ENCODE assay signal across 16 mouse cellular contexts in genomic region chr17:83595966-83596365, GRCm38 (mm10). TPM values are rescaled to one million over a fixed set of nuclear protein-coding genes. Genes with fewer than 3 reads are reported as not detected.
"Had no signal": no experiment of that assay in that cellular context is flagged by ENCODE, and none has a peak within 500 bp of the region (broad histone marks: within the 10 kb centered on the region; RNA-seq: fewer than 3 reads in every experiment).

No protein-coding gene starts in this region.

- H3K4me1 ChIP-seq: intestine, embryonic 15.5 days; limb, embryonic 15.5 days; liver, embryonic 13.5 days; midbrain, embryonic 12.5 days; neural tube, embryonic 13.5 days; stomach, embryonic 15.5 days had no signal

- H3K9me3 ChIP-seq: intestine, embryonic 15.5 days; kidney, embryonic 15.5 days; limb, embryonic 15.5 days; liver, embryonic 13.5 days; midbrain, embryonic 12.5 days; neural tube, embryonic 13.5 days; stomach, embryonic 15.5 days had no signal

- H3K4me3 ChIP-seq: intestine, embryonic 15.5 days; kidney, embryonic 15.5 days; left cerebral cortex, adult 2 months; limb, embryonic 15.5 days; liver, embryonic 13.5 days; midbrain, embryonic 12.5 days; neural tube, embryonic 13.5 days; stomach, embryonic 15.5 days had no signal

- H3K27ac ChIP-seq: intestine, embryonic 15.5 days; kidney, embryonic 15.5 days; left cerebral cortex, adult 2 months; limb, embryonic 15.5 days; liver, embryonic 13.5 days; midbrain, embryonic 12.5 days; neural tube, embryonic 13.5 days; stomach, embryonic 15.5 days had no signal

- ATAC-seq: intestine, embryonic 15.5 days; midbrain, embryonic 16.5 days had no signal

- DNase-seq: kidney, adult 2 months; kidney, postnatal 14 days; liver, embryonic 13.5 days; lung, adult 18-20 months; thymus, postnatal 14 days had no signal

- H3K36me3 ChIP-seq: intestine, embryonic 15.5 days; kidney, embryonic 15.5 days; limb, embryonic 15.5 days; liver, embryonic 13.5 days; midbrain, embryonic 12.5 days; neural tube, embryonic 13.5 days; stomach, embryonic 15.5 days had no signal

- H3K27me3 ChIP-seq: intestine, embryonic 15.5 days; kidney, embryonic 15.5 days; limb, embryonic 15.5 days; liver, embryonic 13.5 days; midbrain, embryonic 12.5 days; neural tube, embryonic 13.5 days; stomach, embryonic 15.5 days had no signal

- H3K9ac ChIP-seq: intestine, embryonic 15.5 days; kidney, embryonic 15.5 days; limb, embryonic 15.5 days; liver, embryonic 13.5 days; midbrain, embryonic 12.5 days; neural tube, embryonic 13.5 days; stomach, embryonic 15.5 days had no signal

RNA-seq across cellular contexts. Expression of gene Kcng3, which starts 35.7 kb away (rescaled TPM):
- total RNA-seq: megakaryocyte-erythroid progenitor cell, adult 5-6 weeks had no signal
- polyA plus RNA-seq: intestine, embryonic 15.5 days; kidney, embryonic 15.5 days; limb, embryonic 11.5 days; limb, embryonic 15.5 days; lung, embryonic 16.5 days; neural tube, embryonic 13.5 days had no signal
